Mouse (Mus musculus) bone marrow, adult 2 months (tissue): ENCODE data around the gene Rasa3.

Source experiments
- CTCF ChIP-seq: fragments of 200-500 bp; IDR thresholded peaks from 2 replicates; pipeline ENCODE4 v1.5.1; 2011; ENCODE audit warnings: low read length, control low read depth; ENCODE audit not compliant: control insufficient read depth, insufficient read depth
- POLR2A ChIP-seq: fragments of 200-500 bp; IDR thresholded peaks from 2 replicates; pipeline ENCODE4 v1.6.1; 2011; ENCODE audit warnings: low read depth, mild to moderate bottlenecking, control low read depth, low read length, borderline replicate concordance; ENCODE audit not compliant: control insufficient read depth

DNA sequence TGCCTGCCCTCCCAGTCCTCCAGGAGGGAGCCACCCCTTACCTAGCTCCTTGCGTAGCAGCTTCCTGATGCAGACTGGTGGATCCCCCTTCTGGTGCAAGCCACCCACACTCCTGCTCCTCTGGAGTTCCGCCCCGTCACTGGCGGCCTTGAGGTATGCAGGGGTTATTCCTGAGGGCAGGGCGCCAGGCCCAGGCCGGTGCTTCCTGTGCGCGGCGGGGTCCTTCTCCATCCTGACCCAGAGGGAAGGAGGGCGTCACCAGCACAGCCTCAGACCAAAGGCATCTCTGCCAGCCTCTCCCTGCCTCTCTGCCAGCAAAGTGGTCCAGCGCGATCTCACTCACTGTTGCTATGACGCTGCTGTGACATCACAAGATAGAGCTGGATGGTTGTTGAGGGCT is 115.3 kb downstream of the Rasa3 start, which contains the start of gene 1700029H14Rik:
- TF ChIP-seq POLR2A, result no peak
- no peak for TF ChIP-seq CTCF
